Mouse (Mus musculus): ENCODE results near the gene Selenoi.
A peak's percentile ranks its signal among the peaks of the same experiment; 100 is the strongest.

Gene Selenoi

DNA sequence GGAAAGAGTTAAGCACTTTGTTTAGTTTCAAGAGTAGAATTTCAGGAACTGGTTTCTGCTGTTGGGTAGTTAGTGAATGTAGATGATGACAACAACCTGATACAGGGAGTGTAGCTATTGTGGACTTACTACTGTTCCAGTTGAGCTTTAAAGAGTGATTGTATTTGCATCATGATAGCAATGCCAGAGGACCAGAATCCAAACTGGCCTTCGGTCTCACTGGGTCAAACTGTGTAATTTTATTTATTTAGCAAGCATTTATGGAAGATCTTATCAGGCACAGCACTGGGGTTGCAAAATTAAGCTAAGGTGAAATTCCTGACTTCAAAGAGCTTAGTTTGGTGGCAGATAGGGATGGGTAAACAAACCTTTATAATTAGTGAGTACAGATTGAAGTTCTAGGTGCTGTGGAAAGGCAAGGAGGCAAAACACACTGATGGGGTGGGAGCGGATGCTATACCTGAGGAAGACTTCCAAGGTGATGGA lies 3.3 kb downstream of the Selenoi start:
- no peak for DNase-seq (ENCODE audit: low read depth, low spot score)

DNA sequence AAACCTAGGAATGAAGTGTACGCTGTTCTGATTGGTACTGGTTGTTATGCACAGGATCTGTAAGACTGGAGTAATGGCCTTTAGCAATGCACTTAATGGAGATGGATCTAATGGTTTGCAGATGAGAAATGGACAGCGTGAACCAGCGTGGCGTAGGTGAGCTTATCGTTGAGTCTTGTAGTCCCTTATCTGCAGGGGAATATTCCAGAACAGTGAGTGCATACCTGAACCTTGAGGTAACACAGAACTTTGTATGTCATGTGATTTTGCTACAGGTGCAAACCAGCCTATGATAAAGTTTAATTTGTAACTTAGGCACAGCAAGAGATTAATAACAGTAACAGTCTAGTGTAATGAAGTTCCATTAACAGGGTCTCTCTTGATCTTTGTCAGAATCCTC lies 6.2 kb downstream of the Selenoi start:
- no peak for DNase-seq (ENCODE audit: low read depth, low spot score)

DNA sequence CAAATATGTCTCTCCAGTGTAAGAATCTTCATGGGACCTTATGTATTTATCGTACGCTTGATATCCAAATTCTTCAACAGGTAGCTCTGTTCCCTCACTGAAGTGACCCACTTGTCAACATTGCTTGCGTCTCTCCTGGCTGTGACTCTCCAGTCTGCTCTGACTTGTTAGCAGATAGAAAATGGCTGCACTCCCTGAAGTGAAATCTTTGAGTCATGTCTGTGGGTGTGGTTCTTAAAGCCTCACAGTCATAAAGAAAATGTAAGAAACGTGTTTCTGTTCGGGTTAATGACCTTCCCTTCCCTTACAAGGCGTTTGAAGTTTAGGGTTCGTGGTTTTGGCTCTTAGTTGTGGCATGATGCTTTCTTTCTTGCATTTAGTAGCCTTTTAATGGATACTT lies 8.2 kb downstream of the Selenoi start:
- DNase-seq (ENCODE audit: low read depth, low spot score): no peak

DNA sequence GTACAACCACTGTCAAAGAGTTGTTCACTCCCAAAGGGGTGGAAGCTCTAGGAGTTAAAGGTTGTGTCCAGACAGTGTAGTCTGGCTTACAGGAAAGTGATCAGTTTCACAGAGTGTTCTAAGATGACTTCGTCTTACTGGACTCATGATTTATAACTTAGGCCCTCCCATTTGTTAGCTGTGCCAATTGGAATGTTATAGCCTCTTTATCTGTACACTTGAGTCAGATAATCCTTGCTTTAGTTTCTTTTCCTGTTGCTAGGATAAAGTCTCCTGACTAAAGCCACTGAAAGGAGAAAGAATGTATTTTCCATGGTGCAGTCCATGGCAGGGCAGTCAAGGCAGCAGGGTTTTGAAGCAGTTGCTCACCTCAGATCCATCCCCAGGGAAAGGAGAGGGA lies 10.0 kb downstream of the Selenoi start:
- DNase-seq (ENCODE audit: low read depth, low spot score): no peak

DNA sequence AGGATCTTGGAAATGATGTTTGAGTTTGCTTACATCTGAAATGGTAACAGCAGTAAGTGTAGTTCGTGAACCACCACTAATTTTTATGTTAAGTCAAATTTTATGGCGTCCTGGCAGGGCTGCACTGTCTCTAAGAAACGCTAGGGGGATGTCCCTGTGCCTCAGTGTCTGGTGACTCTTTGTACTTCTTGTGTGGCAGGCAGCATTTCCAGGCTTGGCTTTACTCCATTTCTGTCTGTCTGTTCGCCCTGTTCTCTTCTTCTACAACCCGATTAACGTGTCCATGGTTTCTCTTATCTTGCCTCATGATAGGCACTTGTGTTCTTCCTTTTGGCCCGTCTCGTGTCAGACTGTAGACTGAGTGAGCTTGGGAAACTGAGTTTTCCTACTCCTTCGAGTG lies 11.4 kb downstream of the Selenoi start:
- peak; percentile 38 for DNase-seq (ENCODE audit: low read depth, low spot score)

DNA sequence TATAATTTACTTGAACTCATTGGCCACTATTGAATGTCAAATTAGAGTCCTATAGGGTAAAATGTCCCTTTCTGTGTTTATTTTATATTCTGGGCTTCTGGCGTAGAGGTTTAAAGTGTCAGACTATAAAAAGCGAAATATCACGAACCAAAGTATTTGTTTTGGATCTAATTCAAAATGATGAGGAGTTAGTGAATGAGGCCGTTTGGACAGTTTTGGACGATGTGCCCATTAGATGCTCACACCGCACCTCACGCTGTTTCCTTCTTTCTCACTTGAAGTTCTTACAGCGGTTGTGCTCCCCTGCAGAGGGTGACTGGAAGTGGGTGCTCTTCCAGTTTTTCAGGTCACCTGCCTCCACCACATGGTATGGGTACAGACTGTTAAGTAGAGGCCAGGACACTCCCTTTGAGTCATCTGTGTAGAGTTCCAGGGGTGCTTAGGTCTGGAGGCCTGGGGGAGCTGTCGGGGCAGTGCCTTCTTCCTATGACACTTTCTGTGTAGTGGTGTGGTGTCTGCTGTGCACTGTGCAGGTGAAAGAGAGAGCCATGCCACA lies 13.6 kb downstream of the Selenoi start:
- no peak for DNase-seq (ENCODE audit: low read depth, low spot score)

DNA sequence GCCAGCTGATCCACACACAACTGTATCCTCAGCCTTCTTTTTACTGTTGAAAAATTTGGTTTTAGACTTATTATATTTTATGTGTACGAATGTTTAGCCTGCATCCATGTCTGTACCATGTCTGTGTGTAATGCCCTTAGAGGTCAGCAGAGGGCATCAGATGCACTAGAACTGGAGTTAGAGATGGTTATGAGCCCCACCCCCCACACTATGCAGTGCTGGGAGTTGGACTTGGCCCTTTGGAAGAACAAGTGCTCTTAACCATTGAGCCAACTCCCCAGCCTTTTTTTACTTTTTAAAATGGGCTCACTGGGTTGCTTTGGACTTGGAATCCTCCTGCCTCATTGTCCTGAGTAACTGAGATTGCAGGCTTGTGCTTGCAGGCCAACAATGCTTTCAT lies 15.3 kb downstream of the Selenoi start:
- peak; percentile 50 for DNase-seq (ENCODE audit: low read depth, low spot score)

DNA sequence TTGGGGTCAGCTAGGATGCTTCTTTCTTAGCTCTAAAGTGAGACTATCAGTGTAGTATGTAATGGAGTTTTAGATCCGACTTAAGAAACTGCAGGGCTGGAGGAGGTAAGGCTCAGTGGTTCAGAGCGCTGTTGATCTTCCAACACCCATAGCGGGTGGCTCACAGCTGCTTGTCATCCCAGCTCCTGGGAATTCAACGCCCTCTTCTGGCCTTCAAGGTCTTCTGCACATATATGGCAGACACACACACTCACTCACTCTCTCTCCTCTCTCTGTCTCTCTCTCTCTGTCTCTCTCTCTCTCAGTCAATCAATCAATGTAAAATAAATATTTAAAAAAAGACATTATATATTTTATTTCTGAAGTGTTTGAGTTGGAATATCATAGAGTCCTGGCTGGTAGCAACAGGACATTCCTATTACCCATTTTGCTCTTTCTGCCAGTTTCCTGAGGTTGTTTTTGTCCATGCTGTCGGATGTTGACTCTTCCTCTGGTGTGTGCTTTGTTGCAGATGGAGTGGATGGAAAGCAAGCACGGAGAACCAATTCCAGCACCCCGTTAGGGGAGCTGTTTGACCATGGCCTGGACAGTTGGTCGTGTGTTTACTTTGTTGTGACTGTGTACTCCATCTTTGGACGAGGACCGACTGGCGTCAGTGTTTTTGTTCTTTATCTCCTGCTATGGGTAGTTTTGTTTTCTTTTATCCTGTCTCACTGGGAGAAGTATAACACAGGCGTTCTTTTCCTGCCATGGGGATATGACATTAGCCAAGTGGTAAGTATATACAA lies 23.4 kb downstream of the Selenoi start:
- DNase-seq (ENCODE audit: low read depth, low spot score): no peak

DNA sequence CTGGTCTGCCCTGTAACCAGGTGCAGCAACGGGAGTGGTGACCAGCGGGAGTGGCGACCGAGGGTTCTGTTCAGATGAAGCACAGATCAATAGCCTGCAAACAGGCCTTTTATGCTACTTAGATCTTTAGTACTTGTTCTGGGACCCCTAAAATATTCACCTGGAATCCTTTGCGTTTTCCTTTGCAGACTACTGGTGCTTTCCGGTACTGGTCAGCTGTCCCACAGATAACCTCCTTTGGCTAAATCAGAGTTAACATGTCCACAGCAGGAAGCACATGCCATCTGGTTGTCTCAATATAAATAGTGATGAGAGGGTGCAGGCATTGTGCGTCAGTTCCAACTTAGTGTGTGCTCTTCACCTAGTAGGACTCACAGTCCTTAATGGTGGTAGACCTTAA lies 26.4 kb downstream of the Selenoi start:
- DNase-seq (ENCODE audit: low read depth, low spot score): no peak

DNA sequence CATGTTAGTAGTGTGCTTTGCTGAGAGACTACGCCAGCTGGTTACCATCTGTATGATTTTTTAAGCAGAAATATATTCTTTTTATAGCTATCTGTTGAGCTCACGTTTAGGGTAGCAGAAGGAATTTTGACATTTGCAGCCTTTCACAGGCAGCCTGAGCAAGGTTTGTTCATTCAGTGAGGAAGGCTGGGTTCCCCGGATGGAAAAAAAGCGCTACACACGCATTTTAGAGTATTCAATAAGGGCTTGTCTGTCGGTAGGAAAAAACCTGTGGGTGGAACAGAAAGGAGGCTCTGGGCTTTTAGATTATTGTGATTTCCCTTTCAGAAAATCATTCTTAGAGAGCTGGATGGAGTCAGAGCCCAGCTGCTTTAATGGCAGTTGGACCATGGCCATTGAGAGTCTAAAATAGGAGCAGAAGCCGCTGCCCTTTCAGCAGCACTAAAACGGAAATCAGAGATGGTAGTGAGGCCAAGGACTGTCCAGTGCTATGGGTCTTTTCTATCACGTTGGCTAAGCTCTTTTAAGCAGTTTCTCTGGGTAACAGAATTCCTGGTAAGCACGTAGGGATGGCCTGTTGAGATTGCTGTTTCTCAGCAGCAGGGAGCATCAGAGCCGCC lies 38.3 kb downstream of the Selenoi start:
- no peak for DNase-seq (ENCODE audit: low read depth, low spot score)

DNA sequence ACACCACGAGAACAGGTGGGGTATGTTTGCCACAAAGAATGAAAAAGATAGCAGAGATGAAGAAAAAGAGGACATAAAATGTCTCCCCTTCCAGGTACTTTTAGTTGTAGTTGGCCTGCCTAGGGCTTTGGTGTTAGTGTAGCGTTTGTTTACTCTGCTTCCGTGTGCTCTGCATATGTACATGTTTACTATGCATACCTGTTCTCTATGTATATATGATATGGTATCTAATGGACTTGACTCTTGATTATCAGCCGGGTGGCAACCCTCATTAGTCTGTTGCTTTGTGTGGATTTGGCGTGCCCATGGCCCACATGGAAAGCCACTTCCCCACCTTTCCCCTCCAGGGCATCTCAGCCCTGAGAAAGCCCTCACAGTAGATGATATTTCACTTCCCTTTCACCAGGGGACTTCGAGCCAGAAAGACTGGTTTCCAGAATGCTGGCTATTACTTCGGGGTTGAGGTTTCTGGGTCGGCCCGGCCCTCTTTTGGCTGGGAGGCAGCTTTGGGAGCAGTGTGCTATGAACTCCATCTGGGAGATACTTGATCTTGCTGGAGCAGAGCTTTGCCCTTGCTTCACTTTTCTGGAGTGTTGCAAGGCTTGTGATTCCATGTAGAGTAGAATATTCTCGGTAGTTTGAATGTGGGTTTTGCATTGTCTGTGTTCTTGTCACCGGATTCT lies 39.4 kb downstream of the Selenoi start:
- no peak for DNase-seq (ENCODE audit: low read depth, low spot score)

DNA sequence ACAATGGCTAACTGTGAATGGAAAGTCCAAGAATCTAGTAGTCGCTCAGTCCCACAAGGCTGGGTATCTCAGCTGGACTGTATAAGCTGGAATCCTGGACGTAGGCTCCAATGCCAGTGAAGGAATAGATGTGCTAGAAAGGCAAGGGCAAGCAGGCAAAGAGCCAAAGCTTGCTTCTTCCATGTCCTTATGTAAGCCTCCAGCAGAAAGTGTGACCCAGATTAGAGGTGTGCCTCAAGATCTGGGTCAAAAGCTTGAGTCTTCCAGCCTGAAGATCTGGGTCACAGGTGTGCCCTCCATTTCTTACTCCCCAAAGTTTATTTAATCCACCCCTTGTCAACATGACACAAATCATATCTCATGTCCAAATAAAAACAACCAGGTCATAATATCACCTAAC lies 44.0 kb downstream of the Selenoi start:
- DNase-seq (ENCODE audit: low read depth, low spot score): no peak

DNA sequence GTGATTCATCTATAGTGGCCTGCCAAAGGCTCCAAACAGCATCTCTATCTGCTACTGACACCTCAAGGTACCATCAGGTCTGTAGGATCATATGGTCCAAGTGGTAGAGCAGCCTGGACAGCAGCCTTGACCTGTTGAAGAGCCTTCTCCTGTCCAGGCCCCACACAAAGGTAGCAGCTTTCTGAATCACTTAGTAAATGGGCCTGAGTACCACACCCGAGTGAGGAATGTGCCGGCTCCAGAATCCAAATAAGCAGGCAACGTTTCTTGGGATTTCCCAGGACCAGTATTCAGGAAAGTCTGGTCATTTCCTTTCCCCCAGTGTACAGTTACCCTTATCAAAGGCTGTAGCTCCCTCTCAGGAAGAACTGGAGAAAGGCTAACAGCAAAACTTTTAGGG lies 46.6 kb downstream of the Selenoi start:
- no peak for DNase-seq (ENCODE audit: low read depth, low spot score)

DNA sequence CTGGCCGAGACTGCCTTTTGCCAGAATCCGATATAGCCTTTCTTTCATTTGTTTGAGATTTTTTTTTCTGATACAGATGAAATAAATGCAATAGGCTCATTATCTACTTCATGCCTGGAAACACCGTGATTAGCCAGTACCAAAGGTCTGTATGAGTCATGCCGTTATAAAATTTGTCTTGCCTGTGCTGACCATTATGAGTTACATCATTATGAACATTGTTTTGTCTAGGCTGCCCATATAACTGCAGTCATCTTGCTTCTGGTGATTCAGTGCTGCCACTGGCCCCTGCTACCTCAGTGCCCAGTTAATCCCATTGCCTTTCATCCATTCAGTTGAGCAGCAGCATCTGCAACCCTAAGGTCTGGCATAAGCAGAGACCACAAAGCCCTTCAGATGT lies 47.1 kb downstream of the Selenoi start:
- no peak for DNase-seq (ENCODE audit: low read depth, low spot score)

DNA sequence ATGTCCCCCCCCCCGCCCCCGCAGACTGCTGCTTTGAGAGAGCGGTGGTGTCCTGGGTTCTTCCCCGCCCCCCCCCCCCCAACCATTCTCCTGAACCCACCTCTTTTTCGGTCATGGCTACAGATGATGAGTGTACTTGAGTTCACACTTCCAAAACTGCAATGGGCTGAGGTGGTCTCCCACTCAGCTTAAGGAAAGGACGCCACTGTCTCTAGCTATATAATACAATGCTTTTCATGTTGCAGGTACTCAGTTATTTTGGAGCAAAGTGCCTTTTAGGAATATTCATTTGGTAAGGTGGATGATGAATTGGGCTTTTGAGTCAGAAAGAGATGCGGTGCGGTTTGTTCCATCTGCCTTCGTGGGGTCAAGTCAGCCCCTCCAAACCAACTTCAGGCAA lies 48.5 kb downstream of the Selenoi start:
- DNase-seq (ENCODE audit: low read depth, low spot score): no peak

DNA sequence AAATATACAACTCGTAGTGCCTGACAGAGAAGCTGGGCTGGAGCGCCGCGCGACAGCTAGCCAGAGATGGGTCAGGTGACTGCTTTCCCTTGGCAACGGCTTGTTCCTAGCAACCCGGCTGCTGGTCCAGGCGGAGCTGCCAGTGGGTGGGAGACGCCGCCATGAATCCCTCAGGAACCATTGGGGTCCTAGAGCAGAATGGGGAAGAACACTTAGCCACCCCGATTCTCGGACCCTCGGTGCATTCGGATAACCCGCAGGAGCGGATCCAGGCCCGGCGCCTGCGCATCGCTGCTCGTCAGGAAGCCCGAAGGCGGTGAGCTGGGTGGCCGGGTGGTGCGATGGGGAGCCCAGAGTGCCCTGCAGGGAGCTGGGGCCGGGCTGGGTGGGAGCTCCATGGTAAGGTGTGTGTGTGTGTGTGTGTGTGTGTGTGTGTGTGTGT lies 48.9 kb downstream of the Selenoi start, which contains the start of gene Drc1:
Gene Drc1 (plus strand): TSS at position 98 of the 442 bp plus-strand sequence.
- no peak for DNase-seq (ENCODE audit: low read depth, low spot score)

DNA sequence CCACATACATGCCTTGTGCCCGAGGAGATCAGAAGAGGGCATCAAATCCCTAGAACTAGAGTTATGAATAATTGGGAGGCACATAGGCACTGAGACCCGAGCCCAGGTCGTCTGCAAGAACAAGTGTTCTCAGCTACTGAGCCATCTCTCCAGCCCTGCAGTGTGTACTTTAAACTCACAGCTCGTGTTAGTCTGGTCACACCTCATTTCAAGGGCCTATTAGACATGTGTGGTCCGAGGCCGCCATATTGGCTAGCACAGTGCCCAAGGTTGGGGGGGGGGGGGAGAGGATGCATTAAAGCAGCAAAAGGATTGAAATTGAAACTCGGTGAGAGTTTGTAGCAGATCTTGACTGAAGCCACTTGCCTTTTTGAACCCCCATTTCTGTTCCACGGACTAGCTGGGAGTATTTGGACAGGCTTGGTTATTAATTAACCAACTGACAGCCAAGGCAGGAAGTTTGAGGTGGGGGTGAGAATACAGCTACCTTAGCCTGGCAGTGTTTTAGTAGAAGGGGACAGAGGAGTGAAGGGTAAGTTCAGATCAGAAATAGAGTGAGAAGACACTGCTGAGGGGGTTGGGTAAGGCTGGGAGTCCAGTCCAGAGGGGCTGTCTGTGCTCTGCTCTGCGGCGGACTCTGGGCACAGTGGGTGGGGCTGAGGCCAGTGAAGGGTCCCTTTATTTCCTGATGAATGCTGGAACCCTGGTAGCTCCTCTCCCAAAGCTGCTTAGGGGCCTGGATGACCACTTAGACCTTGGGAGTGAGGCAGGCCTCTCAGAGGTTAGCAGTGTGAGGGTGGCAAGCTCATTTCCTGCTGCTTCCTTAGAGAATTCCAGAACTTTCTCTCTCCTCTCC lies 53.8 kb downstream of the Selenoi start:
- DNase-seq (ENCODE audit: low read depth, low spot score): no peak

DNA sequence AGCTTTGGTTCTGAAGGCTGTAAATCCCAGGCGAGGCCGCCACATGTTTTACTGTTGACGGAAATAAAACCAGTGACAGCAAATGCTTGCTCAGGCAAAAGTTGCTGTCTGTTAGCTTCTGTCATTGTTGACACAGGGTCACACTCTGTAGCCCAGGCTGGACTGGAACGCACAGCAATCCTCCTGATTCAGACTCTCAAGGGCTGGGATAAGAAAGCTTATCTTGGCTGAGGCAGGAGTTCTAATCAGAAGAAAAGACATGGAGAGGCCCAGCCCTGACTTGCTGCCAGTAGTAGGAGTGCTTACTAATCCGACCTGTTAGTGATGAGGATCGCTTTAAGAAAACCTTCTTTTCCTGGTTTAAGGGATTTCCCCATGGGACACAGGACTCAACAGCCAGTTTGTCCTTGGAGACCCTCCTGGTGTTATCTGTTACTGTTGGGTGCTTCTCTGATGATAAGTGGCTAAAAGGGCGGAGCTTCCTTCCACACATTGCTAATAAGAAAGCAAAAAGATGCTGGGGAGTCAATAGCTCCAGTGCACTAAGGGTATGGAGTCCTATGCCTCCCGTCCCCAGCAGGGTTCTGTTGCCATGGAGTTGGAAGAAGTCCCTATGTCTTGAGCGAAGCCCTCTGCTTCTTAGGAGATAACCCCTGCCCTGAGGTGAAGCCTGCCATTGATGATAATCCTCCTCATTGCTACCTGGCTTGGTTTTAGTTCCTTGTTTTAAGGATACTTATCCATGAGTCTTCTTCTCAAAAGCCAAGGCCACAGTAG lies 54.9 kb downstream of the Selenoi start:
- no peak for DNase-seq (ENCODE audit: low read depth, low spot score)
